Mouse (Mus musculus): ENCODE measurements around the gene Klhl21.
A peak's percentile ranks its signal among the peaks of the same experiment; 100 is the strongest.

Gene Klhl21

DNA sequence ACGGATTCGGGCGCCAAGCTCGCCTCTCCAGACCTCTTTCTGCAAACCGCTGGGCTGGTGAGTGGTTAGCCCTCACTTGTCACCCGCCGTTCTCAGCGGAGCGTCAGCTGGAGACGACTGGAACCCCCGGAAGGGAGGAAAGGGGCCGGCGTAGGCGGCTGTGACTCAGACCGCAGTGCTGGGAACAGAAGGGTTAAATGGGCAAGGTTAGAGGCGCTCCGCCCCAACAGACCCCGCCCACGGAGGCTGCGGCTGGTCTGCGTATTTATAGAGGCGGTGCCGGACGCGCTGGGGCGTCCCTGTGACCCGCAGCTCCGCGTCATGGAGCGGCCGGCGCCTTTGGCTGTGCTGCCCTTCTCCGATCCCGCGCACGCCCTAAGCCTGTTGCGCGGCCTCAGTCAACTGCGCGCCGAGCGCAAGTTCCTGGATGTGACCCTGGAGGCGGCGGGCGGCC lies at the start of gene Klhl21:
Klhl21 (plus strand) TSS at position 182 of the 454 bp plus-strand sequence.
- peak; percentile 94 for DNase-seq

DNA sequence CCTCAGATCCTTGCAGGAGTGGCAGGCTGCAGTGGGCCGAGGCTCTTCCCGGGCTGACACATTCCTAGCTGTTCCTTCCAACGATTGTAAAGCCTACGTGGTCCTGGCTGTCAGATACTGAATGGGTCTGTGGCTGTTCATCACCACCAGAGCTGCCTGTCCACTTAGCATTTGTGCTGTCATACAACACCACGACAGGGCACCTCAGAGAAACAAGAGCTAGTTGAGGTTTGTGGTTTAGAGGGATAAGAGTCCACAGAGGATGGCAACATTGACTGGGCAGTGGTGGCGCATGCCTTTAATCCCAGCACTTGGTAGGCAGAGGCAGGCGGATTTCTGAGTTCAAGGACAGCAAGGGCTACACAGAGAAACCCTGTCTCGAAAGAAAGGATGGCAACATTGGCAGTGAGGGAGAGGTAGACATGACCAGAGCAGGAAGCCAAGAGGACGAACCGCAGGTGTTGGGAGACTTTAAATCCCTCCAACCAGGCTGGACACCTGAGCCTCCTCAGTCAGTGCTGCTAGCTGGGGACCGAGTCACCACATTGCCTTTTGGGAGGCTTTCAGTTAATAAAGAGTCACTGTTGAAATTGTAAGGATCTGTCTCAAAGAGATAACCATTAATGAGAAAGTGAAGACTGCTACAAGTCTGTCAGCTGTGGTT lies 48.6 kb upstream of the Klhl21 start:
- no peak for DNase-seq

DNA sequence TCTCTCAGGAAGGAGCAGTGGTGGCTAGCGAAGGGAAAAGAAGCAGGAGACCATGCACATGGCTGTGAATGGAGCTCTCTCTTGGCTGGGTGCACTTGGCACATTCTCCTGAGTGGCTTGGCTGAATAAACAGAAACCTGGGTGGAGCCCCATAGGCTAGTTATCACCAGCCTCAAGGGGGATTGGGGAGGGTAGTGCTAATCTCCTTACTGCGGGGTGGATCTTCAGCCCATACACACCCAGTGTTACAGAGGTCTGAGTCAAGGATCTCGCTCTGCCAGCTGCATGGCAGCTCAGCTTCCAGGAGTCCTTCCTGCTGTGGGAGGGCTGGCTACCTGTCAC lies 48.1 kb upstream of the Klhl21 start:
- DNase-seq = no peak

DNA sequence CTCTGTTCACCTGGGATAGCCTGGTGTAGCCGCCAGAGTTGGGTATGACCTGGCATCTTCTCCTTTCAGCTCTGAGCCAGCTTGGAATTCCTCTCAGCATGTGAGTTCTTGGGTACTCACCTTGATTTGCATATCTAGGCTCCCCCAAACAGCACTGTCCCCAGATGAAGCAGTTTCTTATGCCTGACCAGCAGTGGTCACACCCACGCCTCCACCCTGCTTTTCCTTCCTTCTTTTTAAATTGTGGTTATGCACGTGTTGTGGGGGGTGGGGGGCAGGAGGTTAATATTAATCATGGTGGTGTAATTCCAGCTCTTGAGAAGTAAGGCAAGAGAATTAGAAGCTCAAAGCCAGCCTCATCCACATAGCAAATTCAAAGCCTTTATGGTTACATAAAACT lies 45.8 kb upstream of the Klhl21 start:
- DNase-seq = no peak

DNA sequence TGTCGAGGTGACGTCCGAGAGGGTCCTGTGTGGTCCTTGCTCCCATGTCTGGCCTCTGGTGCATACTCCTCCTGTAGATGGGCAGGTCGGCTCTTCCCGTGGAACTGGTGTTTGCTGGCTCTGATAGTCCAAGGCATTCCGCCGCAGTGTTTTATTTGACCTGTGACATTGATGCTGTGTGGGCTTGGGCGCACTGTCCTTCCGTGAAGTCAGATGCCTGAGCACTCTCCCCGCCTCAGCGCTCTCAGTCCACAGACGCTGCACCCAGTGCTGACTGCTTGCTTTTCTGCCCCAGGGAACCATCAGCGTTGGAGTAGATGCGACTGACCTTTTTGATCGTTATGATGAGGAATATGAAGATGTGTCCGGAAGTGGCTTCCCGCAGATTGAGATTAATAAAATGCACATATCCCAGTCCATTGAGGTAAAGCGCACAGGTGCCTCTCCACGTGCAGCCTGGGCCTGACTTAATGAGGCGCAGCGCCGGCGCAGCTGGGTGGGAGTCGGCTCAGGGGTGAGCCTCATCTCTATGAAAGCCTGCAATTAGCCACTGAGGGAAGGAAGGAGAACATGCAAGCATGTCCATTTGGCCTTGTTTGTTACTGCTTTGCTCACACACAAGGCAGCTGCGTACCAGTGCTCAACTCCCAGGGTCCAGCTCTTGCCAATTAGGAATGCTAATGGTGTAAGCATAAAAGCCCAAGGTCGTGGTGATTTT lies 40.2 kb upstream of the Klhl21 start:
- DNase-seq = no peak

DNA sequence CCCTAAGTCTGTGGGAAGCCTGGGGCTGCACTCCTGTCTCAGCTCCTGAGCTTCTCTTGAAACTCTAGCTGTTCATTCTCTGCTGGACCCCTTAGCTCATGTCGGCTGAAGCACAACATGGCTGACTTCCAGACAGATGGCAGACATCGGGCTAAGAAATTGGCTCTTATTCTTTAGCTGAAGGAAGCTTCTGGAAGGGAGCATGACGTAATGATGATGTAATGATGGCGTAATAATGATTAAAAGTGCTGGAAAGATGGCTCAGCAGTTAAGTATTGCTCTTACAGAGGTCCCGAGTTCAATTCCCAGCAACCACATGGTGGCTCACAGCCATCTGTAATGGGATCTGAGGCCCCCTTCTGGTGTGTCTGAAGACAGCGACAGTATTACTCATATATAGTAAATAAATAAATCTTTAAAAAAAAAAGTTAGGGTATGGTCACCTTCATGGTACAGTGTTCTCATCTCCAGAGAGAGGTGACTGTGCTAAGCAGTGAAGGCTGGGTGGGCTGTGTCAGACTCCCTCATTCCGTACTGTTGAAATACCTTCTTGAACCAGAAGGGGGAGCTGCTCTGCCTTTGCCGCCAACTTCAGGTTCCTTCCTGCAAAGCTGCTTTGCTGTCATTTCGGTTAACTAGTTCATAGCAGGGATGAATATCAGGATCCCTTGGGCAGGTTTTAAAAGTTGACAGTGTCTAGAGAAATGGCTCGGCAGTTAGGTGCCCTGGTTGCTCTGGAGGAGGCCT lies 36.2 kb upstream of the Klhl21 start:
- DNase-seq = no peak

DNA sequence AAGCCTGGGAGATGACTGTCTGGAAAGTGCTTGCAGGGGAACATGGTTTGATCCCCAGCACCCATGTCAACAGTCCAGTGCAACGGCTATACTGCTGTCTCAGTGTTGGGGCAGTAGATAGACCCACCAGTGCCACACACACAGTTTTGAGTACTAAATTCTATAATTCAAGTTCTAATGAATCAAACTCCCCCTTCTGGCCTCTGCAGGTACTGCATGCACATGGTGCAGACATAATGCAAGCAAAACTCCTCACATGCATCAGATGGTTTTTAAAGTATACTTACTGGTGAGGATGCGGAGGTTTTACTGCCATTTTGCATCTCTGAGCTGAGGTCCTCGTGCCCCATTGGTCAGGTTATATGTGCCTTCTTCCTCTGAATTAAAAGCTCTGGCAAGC lies 33.2 kb upstream of the Klhl21 start:
- peak in 1 of 2 experiments; percentile 49 for DNase-seq

DNA sequence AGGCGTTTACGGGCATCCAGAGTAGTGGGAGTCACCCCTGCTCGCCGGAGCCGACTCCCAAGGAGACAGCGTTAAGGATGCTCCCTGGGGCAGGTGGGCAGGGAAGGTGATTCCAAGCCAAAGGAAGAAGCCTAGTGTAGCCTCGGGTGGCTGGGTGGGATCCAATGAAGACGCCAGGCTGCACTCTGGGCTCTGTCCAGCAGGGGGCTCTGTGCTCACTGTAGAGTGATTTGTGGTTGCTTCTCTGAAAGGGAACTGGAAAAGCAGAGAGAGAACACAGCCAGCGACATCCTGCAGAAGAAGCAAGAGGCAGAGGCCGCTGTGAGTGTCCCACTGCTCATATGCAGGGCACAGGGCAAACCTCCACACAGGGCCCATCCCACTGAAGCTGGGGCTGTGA lies 30.9 kb upstream of the Klhl21 start:
- DNase-seq = peak; percentile 57 to 86

DNA sequence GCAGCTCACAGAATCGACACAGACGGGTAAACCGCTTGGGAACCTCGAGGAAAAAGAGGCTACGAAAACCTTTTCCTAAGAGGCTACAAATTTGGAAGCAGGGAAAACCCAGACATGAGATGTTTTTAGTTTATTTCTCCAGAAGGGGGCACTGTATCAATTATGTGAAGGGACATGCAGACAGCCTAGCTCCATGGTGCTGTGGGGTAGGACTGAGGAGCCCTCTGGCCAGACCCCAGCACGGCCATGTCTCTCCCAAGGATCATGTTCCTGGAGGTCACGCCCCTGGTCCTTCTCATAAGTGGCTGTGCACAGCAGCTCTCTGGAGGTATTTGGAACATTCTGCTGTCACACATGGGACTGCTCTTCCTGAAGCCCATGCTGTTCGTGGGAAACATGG lies 27.9 kb upstream of the Klhl21 start:
- no peak for DNase-seq

DNA sequence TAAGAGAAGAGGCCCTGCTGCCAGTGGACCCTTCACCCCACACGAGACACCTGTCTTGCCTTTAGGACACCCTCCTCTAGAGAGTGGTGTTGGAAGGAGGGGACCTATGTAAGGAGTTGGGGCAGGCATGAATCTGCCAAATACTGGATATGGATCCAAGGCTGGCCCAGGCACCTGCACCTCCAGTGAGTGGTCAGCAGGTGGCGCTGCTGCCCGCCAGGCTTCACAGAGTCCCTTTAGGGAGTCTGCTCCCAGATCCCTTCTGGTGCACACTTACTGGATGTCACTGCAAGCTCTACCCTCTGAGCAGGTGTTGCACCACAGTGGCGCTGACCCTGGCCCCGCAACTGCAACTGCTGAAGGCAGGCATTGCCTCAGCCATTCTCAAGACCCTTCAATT lies 27.2 kb upstream of the Klhl21 start:
- peak; percentile 70 to 87 for DNase-seq

DNA sequence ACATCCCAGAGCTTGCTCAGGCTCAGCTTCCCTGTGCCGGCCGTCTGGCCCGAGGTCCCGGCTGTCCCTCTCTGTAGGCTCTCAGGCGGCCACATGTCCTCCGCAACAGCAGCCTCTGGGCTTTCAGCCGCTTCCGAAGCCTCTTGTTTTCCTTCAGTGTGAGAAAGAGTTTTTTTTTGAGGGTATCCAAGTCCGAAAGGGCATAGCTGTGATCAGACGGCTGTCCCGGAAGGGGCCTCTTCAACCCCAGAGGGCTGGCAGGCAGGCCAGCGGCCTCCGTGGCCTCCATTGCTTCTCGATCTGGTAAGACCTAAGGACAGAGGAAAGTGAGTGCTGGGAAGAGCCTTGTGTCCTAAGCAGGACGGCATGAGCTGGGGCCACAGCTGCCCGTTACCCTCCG lies 25.6 kb upstream of the Klhl21 start:
- no peak for DNase-seq

DNA sequence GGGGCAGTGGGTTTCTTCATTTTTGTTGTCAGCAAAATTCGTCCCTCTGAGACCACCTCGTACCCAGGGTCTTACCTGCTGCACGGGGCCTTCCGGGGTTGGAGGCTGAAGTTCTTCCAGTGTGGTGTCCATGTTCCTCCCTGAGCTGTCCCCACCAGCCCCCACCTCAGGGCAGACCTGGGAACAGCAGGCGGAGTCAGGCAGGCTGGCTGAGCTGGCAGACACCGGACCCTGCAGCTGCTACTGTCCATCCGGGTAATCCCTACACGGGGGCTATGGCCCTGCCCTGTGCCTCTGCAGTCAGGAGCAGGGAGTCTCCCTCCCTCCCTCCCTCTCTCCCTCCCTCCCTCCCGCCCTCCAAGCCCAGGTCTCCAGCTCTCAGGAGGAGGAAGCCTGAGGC lies 25.0 kb upstream of the Klhl21 start:
- DNase-seq = no peak

DNA sequence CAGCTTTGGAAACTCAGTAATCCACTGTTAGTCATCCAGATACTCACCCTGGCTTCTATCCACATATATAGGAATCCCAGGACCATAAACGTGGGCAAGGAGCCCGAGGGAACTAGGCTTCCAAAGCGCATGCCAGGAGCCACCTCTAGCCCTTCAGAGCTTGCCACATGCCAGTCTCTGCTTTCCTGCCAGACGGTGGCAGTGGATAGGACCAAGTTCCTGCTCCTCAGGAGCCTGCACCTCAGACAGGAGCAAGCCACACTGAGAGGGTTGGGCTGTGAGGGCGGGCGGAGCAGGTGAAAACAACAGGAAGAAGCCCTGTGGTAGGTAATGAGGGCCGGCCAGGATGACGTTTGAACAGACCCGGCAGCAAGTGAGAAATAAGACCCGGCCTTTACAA lies 22.7 kb upstream of the Klhl21 start:
- DNase-seq = no peak

DNA sequence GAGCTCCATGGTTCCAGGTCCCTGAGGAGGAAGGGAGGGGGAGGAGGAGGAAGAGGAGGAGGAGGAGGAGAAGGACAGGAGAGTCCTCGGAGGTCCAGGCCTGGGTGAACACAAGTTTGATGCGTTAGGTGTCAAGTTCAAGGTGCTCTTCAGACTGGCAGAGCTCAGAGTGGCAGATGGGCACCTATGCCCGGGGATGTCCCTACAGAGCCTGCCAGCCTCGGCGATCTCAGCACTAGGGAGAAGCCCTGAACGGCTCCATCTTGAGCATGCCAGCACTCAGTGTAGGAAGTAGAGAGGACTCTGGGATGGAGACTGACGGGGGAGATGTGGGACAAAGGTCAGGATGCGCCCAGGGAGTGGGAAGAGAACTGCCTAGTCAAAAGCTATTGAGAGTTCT lies 22.0 kb upstream of the Klhl21 start:
- DNase-seq = no peak

DNA sequence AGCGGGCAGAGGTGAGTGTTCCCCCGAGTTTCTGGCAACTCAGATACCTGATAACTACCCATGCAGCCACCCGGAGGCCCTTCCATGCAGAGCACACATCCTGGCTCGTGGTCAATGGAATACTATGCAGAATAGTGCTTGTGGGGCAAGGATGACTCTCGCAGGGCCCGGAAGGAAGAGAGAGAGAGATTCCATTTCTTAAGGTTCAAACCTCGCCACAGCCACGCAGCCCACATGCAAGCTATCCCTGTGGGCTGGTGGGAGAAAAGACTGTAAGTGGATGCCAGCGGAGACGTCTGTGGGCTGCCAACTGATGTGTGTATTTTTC lies 20.6 kb upstream of the Klhl21 start:
- no peak for DNase-seq

DNA sequence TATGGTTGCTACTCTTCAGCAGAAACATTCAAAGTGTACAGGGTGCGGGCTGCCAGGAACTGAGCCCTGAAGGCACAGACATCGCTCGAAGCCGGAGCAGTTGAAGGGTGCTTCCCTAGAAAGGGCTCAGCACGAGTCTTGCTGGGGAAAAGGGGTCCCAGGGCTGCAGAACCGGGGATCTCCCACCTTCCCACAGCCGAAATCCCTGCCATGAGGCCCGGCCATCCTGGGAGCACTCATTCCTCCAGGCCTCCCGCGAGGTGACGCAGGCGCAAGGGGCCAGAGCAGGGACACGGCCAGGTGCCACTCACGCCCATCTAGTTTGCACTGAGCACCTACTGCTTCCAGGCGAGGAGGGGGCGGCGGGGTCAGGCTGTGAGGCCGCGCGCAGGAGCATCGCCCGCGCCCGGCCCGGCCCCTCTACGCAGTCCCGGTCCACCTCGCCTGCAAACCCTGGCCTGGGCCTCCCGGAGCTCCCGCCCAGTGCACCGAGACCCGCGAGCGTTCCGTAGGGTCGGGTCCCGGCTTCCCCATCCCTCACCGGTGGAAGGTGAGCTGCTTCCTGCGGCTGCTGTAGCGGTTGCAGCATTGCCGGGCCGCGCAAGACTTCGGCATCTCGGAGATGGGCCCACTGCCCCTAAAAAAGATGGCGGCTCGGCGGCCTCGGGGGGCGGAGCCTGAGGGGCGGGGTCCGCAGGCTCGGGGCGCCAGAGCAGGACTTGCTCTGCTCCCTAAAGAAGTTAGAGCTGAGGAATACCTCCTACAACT lies 20.1 kb upstream of the Klhl21 start, which contains the start of gene Thap3:
Thap3 (minus strand) TSS at position 656 of the 768 bp plus-strand sequence.
- DNase-seq = peak; percentile 69 to 84

DNA sequence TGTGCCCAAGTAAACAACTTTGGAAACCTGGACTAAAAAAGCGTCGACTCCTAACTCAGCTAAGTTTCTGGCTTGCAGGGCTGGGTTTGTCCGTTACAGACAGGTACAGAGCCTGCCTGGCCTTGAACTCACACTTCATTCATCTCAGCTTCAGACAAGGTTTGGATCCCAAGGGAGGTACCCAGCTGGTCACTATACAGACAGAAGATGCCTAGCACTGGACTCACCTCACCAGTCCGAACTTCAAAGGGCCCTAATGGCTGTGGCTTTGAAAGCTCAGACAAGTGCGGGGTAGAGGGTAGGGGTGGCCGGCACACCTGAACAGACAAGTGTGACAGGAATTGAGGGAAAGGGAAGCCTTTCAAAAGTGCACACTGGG lies 19.5 kb upstream of the Klhl21 start:
- no peak for DNase-seq

DNA sequence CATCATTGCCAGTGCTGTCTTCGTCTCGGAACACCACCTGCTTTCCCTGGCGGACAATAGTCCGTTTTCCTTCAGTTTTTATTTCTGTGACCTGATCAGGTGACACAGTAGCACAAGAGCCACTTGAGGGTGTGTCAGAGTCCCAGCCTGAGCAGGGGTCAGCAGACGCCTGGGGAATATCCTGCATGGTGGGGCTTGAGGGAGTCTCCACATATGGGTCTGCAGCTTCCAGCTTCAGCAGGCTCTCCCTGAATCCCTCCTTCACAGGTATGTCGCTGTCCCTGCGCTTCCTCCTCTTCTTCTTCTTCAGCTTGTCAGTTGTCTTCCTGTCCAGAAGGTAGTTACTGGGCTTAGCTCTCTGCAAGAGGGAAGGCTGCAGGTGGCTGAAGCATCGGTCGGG lies 16.5 kb upstream of the Klhl21 start:
- DNase-seq = no peak

DNA sequence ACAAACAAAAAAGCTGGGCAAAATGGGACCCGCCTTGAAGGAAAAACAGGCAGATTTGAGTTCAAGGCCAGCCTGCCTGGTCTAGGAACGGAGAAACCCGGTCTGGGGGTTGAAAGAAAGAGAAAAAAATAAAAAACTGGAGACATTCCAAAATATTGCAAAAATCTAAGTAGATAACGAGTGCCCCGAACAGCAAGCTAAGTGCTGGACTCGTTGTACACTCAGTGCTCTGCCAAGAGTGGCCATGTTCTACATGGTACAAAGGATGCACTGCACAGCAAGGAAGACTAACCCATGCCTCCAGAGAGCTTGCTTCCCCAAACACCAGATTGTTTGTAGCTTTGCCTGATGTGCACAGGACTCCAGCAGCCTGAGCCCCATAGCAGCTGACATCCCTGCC lies 15.6 kb upstream of the Klhl21 start:
- no peak for DNase-seq

DNA sequence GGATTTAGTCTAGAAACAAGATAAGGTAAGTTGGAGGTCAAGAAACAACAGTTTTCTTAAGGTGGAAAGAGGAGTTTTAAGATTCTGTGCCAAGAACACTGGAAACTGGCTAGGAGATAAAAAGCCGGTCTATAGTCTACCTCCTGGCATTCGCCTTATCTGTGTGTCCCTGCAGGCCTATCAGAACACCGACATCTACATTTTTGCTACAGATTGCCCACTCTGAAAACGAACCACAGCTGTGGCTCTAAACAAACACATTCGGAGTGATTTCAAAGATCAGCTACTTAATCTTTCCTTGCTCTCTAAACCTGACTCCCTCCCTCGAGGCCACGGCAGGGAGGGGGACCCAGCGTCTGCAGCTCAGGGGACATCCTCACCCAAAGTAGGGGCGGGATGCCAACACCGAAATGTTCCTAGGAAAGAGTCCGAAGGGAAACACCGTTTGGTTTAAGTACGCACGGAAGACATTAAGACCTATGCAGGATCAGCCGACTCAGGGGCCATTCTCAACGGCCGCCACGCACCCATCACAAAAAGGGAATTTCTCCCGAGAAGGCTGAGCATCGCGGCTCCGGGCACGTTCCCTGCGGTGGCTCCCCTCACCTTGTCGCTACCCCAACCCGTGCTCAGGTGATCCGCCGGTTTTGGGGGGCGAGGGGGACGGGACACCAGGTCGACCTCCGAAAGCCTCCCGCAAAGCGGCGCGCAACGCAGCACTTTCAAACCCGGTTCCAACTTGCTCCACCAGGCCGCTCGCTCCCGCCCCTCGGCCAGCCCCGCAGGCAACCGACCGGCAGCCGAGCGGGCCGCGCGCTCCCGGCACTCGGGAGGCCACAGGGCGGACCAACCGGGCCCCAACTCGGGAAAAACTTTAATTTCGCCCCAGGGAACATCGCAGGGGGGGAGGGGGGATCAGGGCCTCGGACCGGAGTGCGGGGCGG lies 14.1 kb upstream of the Klhl21 start:
- DNase-seq = no peak

DNA sequence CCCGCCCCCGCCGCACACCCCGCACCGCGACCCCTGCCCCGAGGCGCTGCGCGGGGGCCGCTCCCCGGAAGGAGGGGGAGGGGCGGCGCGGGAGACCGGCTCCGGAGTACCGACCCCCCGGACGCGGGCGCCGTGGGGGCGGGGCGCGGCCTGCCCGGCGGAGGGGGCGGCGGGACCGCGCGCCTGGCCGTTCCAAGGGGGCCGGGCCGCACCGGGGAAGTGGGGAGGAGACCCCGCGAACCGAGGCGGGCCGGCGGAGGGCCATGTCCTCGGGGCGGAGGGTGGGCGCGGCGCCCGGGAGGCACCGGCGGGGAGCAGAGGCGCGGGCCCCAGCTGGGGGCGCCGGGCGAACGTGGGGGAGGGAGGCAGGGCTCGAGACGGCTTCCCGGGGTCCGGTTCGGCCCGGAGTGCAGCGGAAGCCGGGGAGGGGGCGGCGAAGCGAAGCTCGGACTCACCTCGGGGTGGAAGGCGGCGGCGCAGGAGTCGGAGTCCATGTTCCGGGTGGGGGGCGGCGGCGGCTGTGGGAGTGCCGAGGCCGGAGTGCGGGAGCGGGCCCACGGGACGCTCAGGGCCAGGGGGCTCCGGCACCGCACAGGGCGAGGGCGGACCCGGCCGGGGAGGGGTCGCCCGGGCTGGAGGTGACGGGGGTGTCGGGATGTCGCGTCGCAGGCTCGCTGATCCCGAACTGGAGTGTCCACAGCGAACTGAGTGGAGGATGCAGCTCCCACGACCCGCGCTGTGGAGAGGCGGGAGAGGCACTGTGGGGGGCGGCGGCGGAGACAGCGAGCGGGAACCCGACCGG lies 13.0 kb upstream of the Klhl21 start:
- DNase-seq = no peak

Data from kidney, adult 8-10 months (tissue).